Mouse (Mus musculus) bone marrow macrophage, adult 2 months (primary cell): ENCODE measurements around the gene Prr7.

Experiments
- CTCF ChIP-seq: IDR thresholded peaks from 2 replicates; pipeline ENCODE4 v1.5.1; 2012; ENCODE audit warnings: low read depth, mild to moderate bottlenecking, low read length, moderate library complexity
- POLR2A ChIP-seq: IDR thresholded peaks from 2 replicates; pipeline ENCODE4 v1.6.1; 2012; ENCODE audit warnings: mild to moderate bottlenecking, low read depth, low read length, borderline replicate concordance

GRCm38 (mm10) chr13:55486916-55487577, 23.0 kb downstream of the Prr7 start:
- TF ChIP-seq CTCF (no peak), POLR2A (no peak)
